Mouse (Mus musculus) cerebellum, postnatal 36 days (tissue): ENCODE measurements around the gene Prkaa1.
"Not testable (repeated sequence)": the region's sequence is repeated elsewhere in the genome, so short reads cannot be mapped to it uniquely, and the experiment has no call there.

Source experiments
- DNase-seq, 2 experiments: peaks; one replicate each; pipeline ENCODE4 v3.0.0; 2021 to 2022; ENCODE audit warnings: mixed read lengths in 2 of 2

The Prkaa1 gene

GRCm38 (mm10) chr15:5130887-5131668 is 12.6 kb upstream of the Prkaa1 start:
- not testable (repeated sequence) for DNase-seq

- DNase-seq, result no peak
These were observed 10.4 kb upstream of the Prkaa1 start for GRCm38 (mm10) chr15:5133301-5133700.

GRCm38 (mm10) chr15:5134179-5134578 is 9.5 kb upstream of the Prkaa1 start:
- DNase-seq, result no peak

- DNase-seq, result no peak
These were observed 8.6 kb upstream of the Prkaa1 start for GRCm38 (mm10) chr15:5134945-5135483.

- no peak for DNase-seq
These were observed 5.4 kb upstream of the Prkaa1 start for GRCm38 (mm10) chr15:5138021-5138856.

GRCm38 (mm10) chr15:5139366-5139765 is 4.3 kb upstream of the Prkaa1 start:
- no peak for DNase-seq

GRCm38 (mm10) chr15:5139863-5140262 is 3.8 kb upstream of the Prkaa1 start:
- DNase-seq, result no peak

- DNase-seq, result no peak
These were observed 3.3 kb upstream of the Prkaa1 start for GRCm38 (mm10) chr15:5140357-5140756.

- DNase-seq, result no peak
These were observed 1.6 kb upstream of the Prkaa1 start for GRCm38 (mm10) chr15:5142047-5142446.

- DNase-seq, result no peak
These were observed 947 bp upstream of the Prkaa1 start for GRCm38 (mm10) chr15:5142714-5143113.

GRCm38 (mm10) chr15:5144021-5144778 is 539 bp downstream of the Prkaa1 start:
- DNase-seq, result peak; percentile 63 to 66

GRCm38 (mm10) chr15:5145196-5145945 is 1.7 kb downstream of the Prkaa1 start:
- no peak for DNase-seq

- DNase-seq, result no peak
These were observed 5.5 kb downstream of the Prkaa1 start for GRCm38 (mm10) chr15:5149187-5149586.

- DNase-seq, result no peak
These were observed 8.5 kb downstream of the Prkaa1 start for GRCm38 (mm10) chr15:5152171-5152570.

GRCm38 (mm10) chr15:5154621-5155020 is 11.0 kb downstream of the Prkaa1 start:
- DNase-seq, result no peak

GRCm38 (mm10) chr15:5155093-5155492 is 11.4 kb downstream of the Prkaa1 start:
- no peak for DNase-seq

GRCm38 (mm10) chr15:5156355-5156754 is 12.7 kb downstream of the Prkaa1 start:
- no peak for DNase-seq

GRCm38 (mm10) chr15:5157386-5157785 is 13.7 kb downstream of the Prkaa1 start:
- no peak for DNase-seq

GRCm38 (mm10) chr15:5158827-5159226 is 15.2 kb downstream of the Prkaa1 start:
- DNase-seq, result no peak

GRCm38 (mm10) chr15:5165121-5165773 is 21.6 kb downstream of the Prkaa1 start:
- DNase-seq, result no peak

- no peak for DNase-seq
These were observed 29.7 kb downstream of the Prkaa1 start for GRCm38 (mm10) chr15:5173217-5173820.
